Mouse (Mus musculus) naive thymus-derived CD4-positive, alpha-beta T cell, adult 5 months (primary cell): ENCODE data around the gene Wnk3. TPM values are rescaled to one million over a fixed set of nuclear protein-coding genes. Genes with fewer than 3 reads are reported as not detected.

ENCODE experiments used
- polyA plus RNA-seq: library from polyadenylated mRNA; unstranded; fragments of 100-300 nt; shearing (Covaris generic); gene quantifications from one replicate; pipeline ENCODE4 v1.2.1, GENCODE M21; 2017

Wnk3 gene
- 0.06 TPM for polyA plus RNA-seq

DNA sequence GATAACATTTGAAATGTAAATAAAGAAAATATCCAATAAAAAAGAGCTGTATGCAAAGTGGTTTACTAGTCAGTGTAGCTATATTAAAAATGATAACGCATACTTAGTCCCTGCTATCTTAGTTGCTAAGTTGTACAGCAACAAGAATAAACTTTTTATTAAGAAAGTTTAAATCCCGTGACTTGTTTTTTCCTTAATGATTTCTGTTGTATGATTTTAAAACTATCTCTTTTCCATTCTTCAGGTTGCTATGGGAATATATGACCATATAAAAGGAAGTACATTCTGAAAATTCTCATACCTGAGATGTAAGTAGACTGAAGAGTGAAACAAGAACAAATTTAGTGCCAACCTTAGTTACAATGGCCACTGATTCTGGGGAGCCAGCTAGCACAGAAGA is at the start of gene Wnk3:
Gene Wnk3 (plus strand): TSS at position 301 of the 400 bp plus-strand sequence.

GRCm38 (mm10) chrX:151343761-151344500 is 146.1 kb downstream of the Wnk3 start, which contains the start of gene Fam120c:
Fam120c (plus strand) TSS chrX:151344175.

Other genes starting within 250 kb of the Wnk3 start
- gene Gnl3l, start 180.8 kb upstream of the Wnk3 start, polyA plus RNA-seq = 29.4 TPM
- not detected for gene Fgd1, start 151.9 kb upstream of the Wnk3 start, polyA plus RNA-seq
- gene Tsr2, start 101.5 kb upstream of the Wnk3 start, polyA plus RNA-seq = 43.8 TPM
- 3.2 TPM for gene Fam120c, start 146.1 kb downstream of the Wnk3 start, polyA plus RNA-seq